Mouse (Mus musculus) liver, embryonic 15.5 days (tissue): ENCODE data around the gene Slamf9. TPM values are rescaled to one million over a fixed set of nuclear protein-coding genes. Genes with fewer than 3 reads are reported as not detected.

Experiments
- ATAC-seq: fragments of 200-750 bp; cut with Nextera tagmentation; 2 replicates; pipeline ENCODE4 v1.8.0; 2017; ENCODE audit warnings: moderate number of reproducible peaks, mild to moderate bottlenecking, moderate library complexity; ENCODE audit not compliant: insufficient read depth
- H3K27ac ChIP-seq: fragments of 300-500 bp; sonication (generic); replicated peaks from 2 replicates; pipeline ENCODE4 v1.5.1; 2015; ENCODE audit warnings: mild to moderate bottlenecking, inconsistent platforms
- H3K27me3 ChIP-seq: fragments of 300-500 bp; sonication (generic); 2 replicates; pipeline ENCODE4 v1.6.1; 2015; ENCODE audit warnings: mild to moderate bottlenecking, inconsistent platforms
- H3K36me3 ChIP-seq: fragments of 300-500 bp; sonication (generic); replicated peaks from 2 replicates; pipeline ENCODE4 v1.6.1; 2015; ENCODE audit warnings: moderate library complexity, mild to moderate bottlenecking, inconsistent platforms
- H3K4me1 ChIP-seq: fragments of 300-500 bp; sonication (generic); replicated peaks from 2 replicates; pipeline ENCODE4 v1.6.1; 2015; ENCODE audit warnings: inconsistent platforms
- H3K4me2 ChIP-seq: fragments of 300-500 bp; sonication (generic); 2 replicates; pipeline ENCODE4 v1.6.1; 2015; ENCODE audit warnings: moderate library complexity, mild to moderate bottlenecking, inconsistent platforms
- H3K4me3 ChIP-seq: fragments of 300-500 bp; sonication (generic); replicated peaks from 2 replicates; pipeline ENCODE4 v1.5.1; 2015; ENCODE audit warnings: mild to moderate bottlenecking, inconsistent platforms
- H3K9ac ChIP-seq: fragments of 300-500 bp; sonication (generic); 2 replicates; pipeline ENCODE4 v1.6.1; 2015; ENCODE audit warnings: moderate library complexity, mild to moderate bottlenecking, inconsistent platforms
- H3K9me3 ChIP-seq: fragments of 300-500 bp; sonication (generic); replicated peaks from 2 replicates; pipeline ENCODE4 v1.6.1; 2016; ENCODE audit warnings: inconsistent platforms
- WGBS: fragments of 180-500 bp; shearing (Covaris S2); methylation state at CpG from one replicate; pipeline ENCODE4 v1.1.7; 2015; ENCODE audit warnings: mixed read lengths; ENCODE audit not compliant: insufficient replicate concordance; 5-methylcytosine and 5-hydroxymethylcytosine counted together
- polyA plus RNA-seq: library from polyadenylated mRNA; unstranded; fragments of >200 nt; fragmentation: Nextera tagmentation; extraction: Ambion mirVana; gene quantifications from 2 replicates; pipeline ENCODE4 v1.2.1, GENCODE M21; 2015

The Slamf9 gene
- polyA plus RNA-seq, 1 experiment from 2014 or later, result 0.78 TPM

DNA sequence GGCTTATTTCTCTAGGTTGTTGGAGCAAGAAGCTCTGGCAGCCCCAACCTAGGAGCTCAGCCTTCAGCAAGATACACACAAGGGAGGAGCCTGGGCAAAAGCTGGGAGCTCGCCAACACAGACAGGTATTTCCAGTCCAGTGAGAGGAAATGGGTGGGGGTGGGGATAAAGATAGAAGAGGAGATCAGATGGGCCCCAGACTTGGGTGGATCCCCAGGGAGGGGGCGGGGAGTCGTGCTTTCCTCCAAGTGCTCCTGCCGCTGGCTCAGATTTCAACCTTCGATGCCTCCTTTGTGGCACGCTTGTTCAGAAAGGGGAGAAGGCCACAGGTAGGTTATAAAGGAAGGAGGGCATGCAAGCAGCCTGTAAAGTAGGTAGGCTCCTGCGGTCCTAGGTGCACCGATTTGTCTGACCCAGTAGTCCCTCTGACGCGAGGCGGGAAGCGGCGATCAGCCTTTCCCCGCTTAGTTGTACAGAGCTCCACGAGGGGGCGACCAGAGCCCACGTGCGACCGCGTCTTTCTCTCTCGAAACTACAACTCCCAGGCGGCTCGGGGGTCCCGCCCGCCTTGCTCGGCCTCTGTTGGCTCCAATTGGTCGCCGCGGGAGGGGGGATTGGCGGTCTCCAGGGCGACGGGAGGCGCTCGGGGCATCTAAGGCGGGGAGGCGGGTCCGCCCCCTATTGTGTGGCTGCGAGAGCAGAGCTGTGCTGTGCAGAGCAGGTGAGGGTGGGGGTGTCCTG lies 6.6 kb downstream of the Slamf9 start, which contains the start of gene Igsf9:
Igsf9 (plus strand) TSS at position 249 of the 741 bp plus-strand sequence.
- no peak within 1 kb of the TSS for H3K9ac ChIP-seq
- H3K4me2 ChIP-seq, result peak within 1 kb of the TSS; percentile 62
- H3K36me3 ChIP-seq, result no peaks in the 10 kb centered on the region
- peak; percentile 79 for ATAC-seq
- H3K27me3 ChIP-seq, result peaks cover 32% of the 10 kb centered on the region
- no peak within 1 kb of the TSS; the same call in 1 of the 2 replicates for H3K27ac ChIP-seq
- 1% methylated on average over 38 of the region's 38 CpGs for WGBS
- H3K4me3 ChIP-seq, result peak within 1 kb of the TSS; percentile 44
- no peaks in the 10 kb centered on the region for H3K9me3 ChIP-seq
- H3K4me1 ChIP-seq, result peaks cover 22% of the 10 kb centered on the region

DNA sequence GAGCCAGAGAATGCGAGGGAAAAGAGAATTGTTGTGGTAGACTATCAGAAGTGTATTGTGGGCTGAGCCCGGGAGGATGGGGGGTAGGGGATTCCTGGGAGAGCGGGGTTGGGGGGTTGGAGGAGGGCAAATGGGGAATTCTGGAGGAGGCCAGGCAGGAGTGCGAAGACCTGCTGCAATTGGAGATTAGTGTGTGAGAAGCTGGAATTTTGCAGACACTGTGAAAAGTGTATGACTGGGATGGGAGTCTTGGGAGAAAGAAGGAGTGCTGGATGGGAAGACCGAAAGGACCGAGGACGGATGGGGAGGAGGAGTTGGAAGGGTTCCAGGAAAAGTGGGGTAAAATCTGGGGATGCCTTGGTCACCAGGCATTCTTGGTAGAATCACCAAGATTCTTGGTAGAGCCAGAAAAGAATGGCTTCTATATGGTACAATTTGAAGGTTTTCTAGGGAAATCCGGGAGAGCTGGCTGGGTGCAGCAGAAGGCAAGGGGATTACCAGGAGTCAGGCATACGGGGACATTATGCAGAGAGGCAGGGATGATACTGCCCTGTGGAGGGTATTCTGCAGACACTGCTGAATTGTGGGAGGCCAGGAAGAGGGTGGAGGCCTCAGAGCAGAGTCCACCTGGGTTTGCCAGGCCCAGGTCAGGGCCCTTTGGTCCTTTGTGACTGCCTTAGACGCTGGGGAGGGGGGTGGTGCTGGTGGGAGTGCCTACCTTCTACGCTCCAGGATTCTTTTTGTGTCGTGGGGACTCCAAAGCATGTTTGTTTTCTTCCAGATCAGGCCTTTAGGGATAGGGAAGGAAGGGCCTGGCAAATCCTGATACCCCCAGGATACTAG lies 7.6 kb downstream of the Slamf9 start:
- H3K27ac ChIP-seq, result no peak overlapping the region
- H3K27me3 ChIP-seq, result peaks cover 32% of the 10 kb centered on the region
- WGBS, result 20% methylated on average over 12 of the region's 12 CpGs

DNA sequence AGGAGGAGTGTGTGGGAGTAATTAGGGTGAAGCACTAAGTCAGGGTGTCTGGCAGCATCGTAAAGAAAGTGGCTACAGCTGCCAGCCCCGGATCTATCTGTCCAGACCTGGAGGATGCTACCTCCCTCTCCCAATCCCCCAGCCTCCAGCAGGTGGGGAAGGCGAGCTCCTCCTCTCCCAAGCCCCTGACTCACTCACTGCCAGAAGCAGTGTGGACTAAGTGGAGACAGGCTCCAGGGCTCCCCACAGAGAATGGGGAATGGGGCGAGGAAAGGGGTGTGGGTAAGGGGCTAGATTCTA lies 8.2 kb downstream of the Slamf9 start:
- WGBS, result 40% methylated on average over 4 of the region's 4 CpGs
- Histone ChIP-seq H3K9me3 (no peaks in the 10 kb centered on the region), H3K9ac (no peak overlapping the region), H3K4me1 (peaks cover 22% of the 10 kb centered on the region), H3K4me3 (no peak overlapping the region), H3K27ac (no peak overlapping the region), H3K36me3 (no peaks in the 10 kb centered on the region), H3K27me3 (peaks cover 32% of the 10 kb centered on the region), H3K4me2 (no peak overlapping the region)
- no peak for ATAC-seq

More for the DNA sequence above, 7.6 kb downstream of the Slamf9 start:
- H3K9ac ChIP-seq, result no peak overlapping the region
- H3K4me3 ChIP-seq, result peak overlapping the region; percentile 44
- H3K36me3 ChIP-seq, result no peaks in the 10 kb centered on the region
- H3K4me1 ChIP-seq, result peaks cover 22% of the 10 kb centered on the region
- peak overlapping the region; percentile 62 for H3K4me2 ChIP-seq
- ATAC-seq, result no peak
- H3K9me3 ChIP-seq, result no peaks in the 10 kb centered on the region

DNA sequence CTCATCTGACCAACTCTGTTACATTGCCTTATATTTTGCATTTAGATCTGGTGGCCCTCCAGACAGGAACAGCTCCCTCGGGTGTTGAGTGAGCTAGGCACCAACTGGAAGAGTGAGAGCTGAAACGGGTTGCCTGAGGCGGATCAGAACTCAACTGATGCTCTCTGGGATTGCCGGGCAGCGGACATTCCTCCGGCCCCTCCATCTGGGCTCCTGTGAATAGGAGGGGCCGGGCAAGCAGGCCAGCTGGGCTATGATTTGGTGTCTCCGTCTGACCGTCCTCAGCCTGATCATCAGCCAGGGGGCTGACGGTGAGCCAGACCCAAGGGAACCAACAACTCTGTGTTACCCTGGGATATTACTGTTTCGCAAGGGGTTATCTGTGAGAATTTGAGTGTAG lies 9.1 kb downstream of the Slamf9 start:
- WGBS, result 62% methylated on average over 11 of the region's 11 CpGs
- ATAC-seq, result no peak
- no peak overlapping the region for H3K4me3 ChIP-seq
- H3K9ac ChIP-seq, result no peak overlapping the region
- peaks cover 32% of the 10 kb centered on the region for H3K27me3 ChIP-seq
- no peaks in the 10 kb centered on the region for H3K9me3 ChIP-seq
- no peak overlapping the region for H3K27ac ChIP-seq
- no peak overlapping the region for H3K4me2 ChIP-seq
- H3K36me3 ChIP-seq, result no peaks in the 10 kb centered on the region
- H3K4me1 ChIP-seq, result peaks cover 22% of the 10 kb centered on the region

DNA sequence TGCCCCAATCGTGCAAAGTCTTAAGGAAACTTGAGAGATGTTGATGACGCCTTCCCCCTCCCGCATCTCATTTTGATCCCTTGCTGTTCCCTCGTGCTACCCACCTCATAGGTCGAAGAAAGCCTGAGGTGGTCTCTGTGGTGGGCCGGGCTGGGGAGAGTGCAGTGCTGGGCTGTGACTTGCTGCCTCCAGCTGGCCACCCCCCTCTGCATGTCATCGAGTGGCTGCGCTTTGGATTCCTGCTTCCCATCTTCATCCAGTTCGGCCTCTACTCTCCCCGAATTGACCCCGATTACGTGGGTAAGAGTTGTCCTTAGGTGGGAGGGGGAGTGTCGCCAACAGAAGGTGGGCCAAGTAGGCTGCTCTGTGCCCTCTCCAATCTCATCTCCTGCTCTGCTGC lies 9.5 kb downstream of the Slamf9 start:
- ATAC-seq, result no peak
- no peak overlapping the region for H3K4me3 ChIP-seq
- H3K9me3 ChIP-seq, result no peaks in the 10 kb centered on the region
- WGBS, result 62% methylated on average over 13 of the region's 13 CpGs
- H3K36me3 ChIP-seq, result no peaks in the 10 kb centered on the region
- H3K4me1 ChIP-seq, result peaks cover 22% of the 10 kb centered on the region
- H3K9ac ChIP-seq, result no peak overlapping the region
- H3K27me3 ChIP-seq, result peaks cover 32% of the 10 kb centered on the region
- H3K27ac ChIP-seq, result no peak overlapping the region
- H3K4me2 ChIP-seq, result no peak overlapping the region

DNA sequence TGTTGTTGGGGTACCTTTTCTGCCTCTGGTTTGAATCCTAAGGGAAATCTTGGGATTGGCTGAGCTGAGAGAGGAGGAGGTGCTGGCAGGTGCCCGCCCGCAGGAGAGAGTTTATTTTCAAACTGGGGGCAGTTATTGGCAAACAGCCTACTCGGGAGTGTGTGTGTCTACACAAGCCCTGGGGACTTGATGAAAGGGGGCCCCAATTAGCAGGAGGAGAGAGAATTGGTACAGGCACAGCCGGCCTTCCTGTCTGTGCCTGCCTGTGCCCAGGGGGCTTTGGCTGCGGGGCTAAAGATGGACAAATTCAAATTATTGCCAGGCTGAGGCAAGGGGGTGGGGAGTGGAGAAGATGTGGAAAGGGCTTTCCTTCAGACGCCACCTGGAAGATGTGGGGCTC lies 10.7 kb downstream of the Slamf9 start:
- no peak for ATAC-seq
- H3K36me3 ChIP-seq, result no peaks in the 10 kb centered on the region
- H3K9me3 ChIP-seq, result no peaks in the 10 kb centered on the region
- 56% methylated on average over 6 of the region's 6 CpGs for WGBS
- peaks cover 22% of the 10 kb centered on the region for H3K27me3 ChIP-seq
- peaks cover 22% of the 10 kb centered on the region for H3K4me1 ChIP-seq
- no peak overlapping the region for H3K27ac ChIP-seq
- H3K9ac ChIP-seq, result no peak overlapping the region
- H3K4me3 ChIP-seq, result no peak overlapping the region
- no peak overlapping the region for H3K4me2 ChIP-seq

DNA sequence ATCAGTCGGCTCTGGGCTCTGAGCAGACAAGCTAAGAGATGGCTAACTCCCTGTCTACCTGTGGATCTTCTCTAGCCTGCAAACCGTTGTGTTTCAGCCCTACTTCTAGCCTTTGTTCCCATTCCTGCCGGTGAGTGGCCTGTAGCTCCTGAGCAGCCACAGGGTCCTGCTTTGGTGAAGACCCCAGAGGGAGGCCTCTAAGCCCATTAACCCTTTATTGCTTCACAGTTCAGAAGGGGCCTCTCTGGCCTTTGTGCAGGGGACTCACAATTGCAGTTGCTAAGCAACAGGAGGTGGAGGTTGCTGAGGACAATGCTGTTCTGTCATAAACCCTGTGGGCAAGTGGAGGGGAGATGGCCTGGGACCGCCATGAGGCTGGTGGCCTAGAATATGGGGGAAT lies 11.1 kb downstream of the Slamf9 start:
- 44% methylated on average over 4 of the region's 4 CpGs for WGBS
- Histone ChIP-seq H3K9ac (no peak overlapping the region), H3K27ac (no peak overlapping the region)

DNA sequence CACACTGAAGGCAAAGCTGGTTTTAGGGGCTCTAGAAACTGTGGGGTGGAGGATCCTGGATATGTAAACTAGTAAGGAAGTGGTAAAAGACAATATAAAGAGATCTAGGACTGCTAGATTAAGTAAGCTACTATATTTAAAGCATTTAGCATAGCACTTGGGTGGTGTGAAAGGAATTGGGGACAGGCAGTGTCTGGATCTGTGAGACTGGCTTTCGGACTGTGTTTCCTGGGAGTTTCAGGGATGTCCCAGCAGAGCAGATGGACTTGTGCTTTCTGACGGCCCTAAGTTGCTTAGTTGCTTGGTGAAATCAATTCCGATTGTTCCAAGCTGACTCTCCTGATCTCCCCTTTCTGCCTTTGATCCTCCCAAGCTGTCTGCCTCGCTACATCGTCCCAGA lies 11.5 kb downstream of the Slamf9 start:
- Histone ChIP-seq H3K4me2 (no peak overlapping the region), H3K4me3 (no peak overlapping the region), H3K4me1 (peaks cover 16% of the 10 kb centered on the region), H3K27ac (no peak overlapping the region), H3K9me3 (no peaks in the 10 kb centered on the region), H3K27me3 (peaks cover 14% of the 10 kb centered on the region), H3K36me3 (no peaks in the 10 kb centered on the region), H3K9ac (no peak overlapping the region)
- WGBS, result 63% methylated on average over 5 of the region's 5 CpGs
- no peak for ATAC-seq

More for the DNA sequence above, 11.1 kb downstream of the Slamf9 start:
- H3K4me1 ChIP-seq, result peaks cover 20% of the 10 kb centered on the region
- no peak overlapping the region for H3K4me3 ChIP-seq
- ATAC-seq, result no peak
- peaks cover 18% of the 10 kb centered on the region for H3K27me3 ChIP-seq
- H3K36me3 ChIP-seq, result no peaks in the 10 kb centered on the region
- no peak overlapping the region for H3K4me2 ChIP-seq
- no peaks in the 10 kb centered on the region for H3K9me3 ChIP-seq

DNA sequence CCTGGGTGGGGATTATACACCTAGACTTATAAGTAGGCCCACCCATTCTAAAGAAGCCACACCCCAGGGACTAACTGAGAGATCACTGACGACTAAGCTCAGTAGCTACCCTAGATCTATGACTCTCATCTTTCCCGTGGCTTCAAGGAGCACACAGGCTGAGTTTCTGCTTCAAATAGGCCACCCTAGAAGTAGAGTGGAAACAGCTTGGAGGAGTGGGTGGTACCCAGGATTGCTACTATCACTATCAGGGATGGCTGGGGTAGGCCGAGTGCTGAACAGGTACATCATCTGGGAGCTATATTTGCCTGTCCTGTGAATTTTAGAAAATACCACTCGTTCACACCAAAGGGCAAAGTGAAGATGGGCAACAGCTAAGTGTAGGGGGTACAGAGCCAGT lies 12.7 kb downstream of the Slamf9 start:
- Histone ChIP-seq H3K9ac (no peak overlapping the region), H3K27ac (no peak overlapping the region), H3K4me1 (peaks cover 5% of the 10 kb centered on the region; the same call in 1 of the 2 replicates), H3K27me3 (peaks cover 2% of the 10 kb centered on the region), H3K9me3 (no peaks in the 10 kb centered on the region), H3K4me2 (no peak overlapping the region), H3K4me3 (no peak overlapping the region), H3K36me3 (no peaks in the 10 kb centered on the region)
- WGBS, result 47% methylated on average over 4 of the region's 4 CpGs
- ATAC-seq, result no peak

DNA sequence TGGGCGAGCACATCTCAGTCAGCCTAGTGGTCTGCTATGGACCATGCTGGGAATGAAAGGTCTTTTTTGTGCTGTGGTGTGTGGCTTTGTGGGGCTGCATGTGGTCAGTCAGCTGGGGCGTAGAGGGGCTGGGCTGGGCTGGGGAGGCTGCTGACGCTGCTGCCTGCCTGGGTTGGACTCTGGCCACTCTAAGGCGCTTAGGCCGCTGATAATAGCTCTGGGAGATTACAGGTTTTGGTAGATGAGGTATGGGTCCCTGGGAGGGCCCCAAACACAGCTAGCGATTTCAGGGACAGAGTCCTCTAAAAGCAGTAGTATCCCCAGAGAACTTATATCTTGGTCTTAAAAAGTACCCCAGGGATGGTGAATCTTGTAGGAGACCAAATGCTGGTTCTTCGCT lies 13.7 kb downstream of the Slamf9 start:
- H3K4me2 ChIP-seq, result no peak overlapping the region
- ATAC-seq, result no peak
- H3K9ac ChIP-seq, result no peak overlapping the region
- 54% methylated on average over 7 of the region's 7 CpGs for WGBS
- no peaks in the 10 kb centered on the region for H3K4me1 ChIP-seq
- no peaks in the 10 kb centered on the region; the same call in 1 of the 2 replicates for H3K27me3 ChIP-seq
- no peaks in the 10 kb centered on the region for H3K9me3 ChIP-seq
- no peaks in the 10 kb centered on the region for H3K36me3 ChIP-seq
- H3K4me3 ChIP-seq, result no peak overlapping the region
- no peak overlapping the region for H3K27ac ChIP-seq

DNA sequence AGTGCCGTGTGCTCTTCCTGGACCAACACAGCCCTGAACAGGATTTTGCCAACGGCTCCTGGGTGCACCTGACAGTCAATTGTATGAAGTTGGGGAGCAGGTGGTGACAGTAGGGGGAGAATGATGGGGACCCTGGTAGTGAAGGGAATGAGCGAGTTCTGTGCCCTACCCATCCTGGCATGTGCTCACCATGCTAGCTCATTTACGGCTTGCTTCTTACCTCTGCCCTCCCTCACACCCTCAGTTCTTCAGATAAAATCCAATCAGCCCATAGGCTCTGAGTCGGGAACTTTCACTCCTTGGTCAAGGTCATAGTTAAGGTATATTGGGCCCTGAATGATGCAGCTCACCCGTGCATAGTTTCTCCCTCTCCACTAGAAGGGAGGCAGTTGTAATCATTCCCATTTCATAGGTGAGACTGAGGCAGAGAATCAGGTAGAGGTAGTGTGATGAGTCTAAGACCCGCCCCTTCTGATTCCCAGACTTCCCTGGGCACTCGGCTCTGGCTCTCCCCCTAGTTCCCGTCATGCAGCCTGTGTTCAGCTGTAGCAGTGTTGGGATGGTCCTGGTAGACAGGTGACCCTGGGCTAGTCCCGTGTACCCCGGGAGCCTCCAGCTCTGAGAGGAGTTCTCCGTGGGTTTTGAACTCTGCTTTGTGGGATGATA lies 14.6 kb downstream of the Slamf9 start:
- Histone ChIP-seq H3K4me1 (no peaks in the 10 kb centered on the region), H3K4me2 (peak overlapping the region; percentile 45; the same call in 1 of the 2 replicates), H3K4me3 (no peak overlapping the region), H3K27ac (no peak overlapping the region), H3K27me3 (no peaks in the 10 kb centered on the region; the same call in 1 of the 2 replicates), H3K36me3 (no peaks in the 10 kb centered on the region), H3K9ac (no peak overlapping the region), H3K9me3 (no peaks in the 10 kb centered on the region)
- WGBS, result 47% methylated on average over 12 of the region's 12 CpGs
- ATAC-seq, result no peak
